Mouse (Mus musculus): ENCODE results near the gene Dnaja3.
"Not testable (repeated sequence)": the region's sequence is repeated elsewhere in the genome, so short reads cannot be mapped to it uniquely, and the experiment has no call there.

Gene Dnaja3

DNA sequence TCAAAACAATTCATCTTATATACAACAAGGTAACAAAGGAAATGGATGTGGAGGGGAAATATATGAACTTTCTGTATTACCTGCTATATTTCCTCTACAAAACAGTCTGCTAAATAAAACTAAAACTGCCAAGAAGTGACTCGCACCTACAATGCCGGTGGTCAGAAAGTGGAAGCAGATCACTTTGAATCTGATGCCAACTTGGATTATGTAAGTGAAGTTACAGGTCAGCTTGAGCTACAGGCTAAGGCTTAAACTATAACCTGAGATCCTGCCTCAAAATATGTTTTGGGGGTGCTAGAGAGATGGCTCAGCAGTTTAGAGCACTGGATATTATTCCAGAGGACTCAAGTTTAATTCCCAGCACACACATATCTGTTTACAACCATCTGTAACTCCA is 25.9 kb downstream of the Dnaja3 start:
- no peak for DNase-seq (ENCODE audit: low read depth, low spot score)

DNA sequence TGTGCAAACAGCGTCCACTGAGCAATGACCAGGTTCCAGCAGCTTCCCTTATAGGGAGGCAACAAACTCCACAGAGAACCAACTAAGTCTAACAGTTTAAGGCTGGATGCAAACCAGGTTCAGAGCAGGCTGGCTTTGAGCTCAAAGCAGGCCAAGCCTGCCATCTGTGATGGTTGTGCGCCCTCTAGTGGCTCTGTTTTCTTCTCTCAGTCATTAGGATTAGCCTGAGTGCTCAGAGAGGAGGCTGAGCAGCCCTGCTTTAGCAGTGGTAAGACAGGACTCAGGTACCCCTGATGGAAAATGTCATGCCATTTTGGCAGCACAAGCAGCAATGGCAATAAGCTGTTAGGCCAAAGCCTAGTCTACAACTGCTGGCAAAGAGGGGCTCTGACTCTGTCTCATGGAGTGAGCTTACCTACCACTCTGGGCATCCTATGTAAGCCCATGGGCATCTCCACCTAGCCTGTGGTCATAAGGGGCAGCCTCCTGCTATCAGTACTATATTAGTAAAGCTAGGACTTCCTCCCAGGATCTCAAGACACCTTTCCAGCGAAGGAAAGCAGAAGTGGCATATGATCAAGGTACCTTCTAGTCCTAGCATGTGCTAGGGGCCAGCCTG is 27.5 kb downstream of the Dnaja3 start:
- DNase-seq (ENCODE audit: low read depth, low spot score): peak; percentile 94

GRCm38 (mm10) chr16:4670317-4670716 is 30.5 kb downstream of the Dnaja3 start:
- no peak for DNase-seq (ENCODE audit: low read depth, low spot score)

DNA sequence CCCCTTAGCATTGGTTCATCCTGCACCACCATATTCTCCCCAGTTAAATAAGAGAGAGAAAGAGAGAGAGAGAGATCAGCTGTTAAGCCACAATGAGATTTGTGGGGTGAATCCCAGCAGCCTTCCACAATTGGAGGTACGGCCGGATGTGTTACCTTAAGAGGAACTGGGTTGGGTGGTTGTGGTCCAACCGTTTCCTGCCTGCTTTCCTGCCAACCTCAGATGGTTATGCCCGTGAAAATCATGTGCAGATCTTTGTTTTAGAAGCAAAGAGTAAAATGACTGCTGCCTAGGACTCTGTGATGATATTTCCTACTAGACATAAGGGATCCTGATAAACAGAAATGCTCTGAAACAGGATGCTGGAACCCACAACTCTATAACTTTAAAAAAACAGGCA is 34.3 kb downstream of the Dnaja3 start:
- DNase-seq (ENCODE audit: low read depth, low spot score): no peak

GRCm38 (mm10) chr16:4676836-4677235 is 37.0 kb downstream of the Dnaja3 start:
- no peak for DNase-seq (ENCODE audit: low read depth, low spot score)

GRCm38 (mm10) chr16:4678080-4678479 is 38.3 kb downstream of the Dnaja3 start:
- DNase-seq (ENCODE audit: low read depth, low spot score): no peak

- peak; percentile 98 for DNase-seq (ENCODE audit: low read depth, low spot score)
These were observed 39.6 kb downstream of the Dnaja3 start, which contains the start of gene Coro7 for GRCm38 (mm10) chr16:4679121-4680018. Coro7 (minus strand) TSS chr16:4679777.

DNA sequence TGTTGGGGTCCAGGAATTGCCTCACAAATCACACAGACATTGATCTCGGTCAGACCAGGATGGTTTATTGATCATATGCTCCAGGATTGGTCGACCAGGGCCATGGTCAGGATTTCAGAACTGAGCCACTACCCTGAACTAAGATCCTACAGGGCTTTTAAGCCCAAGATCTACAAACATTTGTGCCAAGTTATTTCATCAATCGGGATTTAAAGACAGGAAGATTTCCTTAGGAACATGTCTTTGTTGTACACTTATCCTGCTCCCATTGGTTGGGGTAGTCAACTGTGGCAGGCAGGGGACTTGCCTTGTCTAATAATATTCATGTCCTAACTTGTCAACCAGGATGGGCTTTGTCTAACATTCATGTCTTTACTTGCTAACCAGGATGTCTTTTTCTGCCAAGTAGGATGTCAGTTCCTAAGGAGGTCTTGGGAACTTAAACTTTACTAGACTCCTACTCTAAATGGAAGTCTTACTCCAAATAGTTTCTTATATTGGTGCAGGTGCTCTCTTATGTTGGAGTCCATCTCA is 41.2 kb downstream of the Dnaja3 start:
- not testable (repeated sequence) for DNase-seq (ENCODE audit: low read depth, low spot score)

- DNase-seq (ENCODE audit: low read depth, low spot score): no peak
These were observed 42.9 kb downstream of the Dnaja3 start for GRCm38 (mm10) chr16:4682628-4683179.

GRCm38 (mm10) chr16:4683193-4683580 is 43.4 kb downstream of the Dnaja3 start:
- DNase-seq (ENCODE audit: low read depth, low spot score): no peak

DNA sequence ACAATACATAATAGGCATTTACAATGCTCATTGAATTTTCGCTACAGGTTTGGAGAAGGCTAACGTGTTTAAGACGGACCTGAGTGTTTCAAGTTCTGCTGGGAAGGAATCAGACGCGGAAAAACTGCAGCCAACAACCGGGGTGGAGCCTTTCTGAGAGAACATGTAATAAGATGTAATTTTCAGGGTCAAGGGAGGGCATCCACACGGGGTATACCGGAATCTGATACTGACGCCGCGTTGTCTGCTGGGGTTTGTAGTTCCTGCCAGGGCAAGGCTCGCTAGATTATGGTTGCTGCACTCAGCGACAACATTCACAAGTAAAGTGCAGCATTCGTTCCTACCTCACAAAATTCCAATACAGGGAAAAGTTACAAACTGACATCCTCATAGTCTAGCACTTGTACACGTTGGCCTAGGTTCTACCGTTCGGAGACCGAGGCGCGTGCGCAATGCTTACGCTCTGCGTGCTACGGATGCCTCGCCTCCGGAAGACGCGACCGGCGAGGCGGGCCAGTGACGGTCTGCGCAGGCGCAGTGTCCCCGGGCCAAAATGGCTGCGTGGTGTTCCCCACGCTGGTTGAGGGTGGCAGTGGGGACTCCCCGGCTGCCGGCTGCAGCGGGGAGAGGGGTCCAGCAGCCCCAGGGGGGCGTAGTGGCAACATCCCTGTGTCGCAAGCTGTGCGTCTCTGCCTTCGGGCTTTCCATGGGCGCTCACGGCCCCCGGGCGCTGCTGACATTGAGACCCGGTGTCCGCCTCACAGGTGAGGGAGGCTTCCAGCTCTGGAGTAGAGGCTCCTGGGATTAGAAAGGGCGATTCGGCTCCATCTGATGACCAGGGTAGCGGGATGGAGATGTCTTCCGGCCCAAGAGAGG is 44.0 kb downstream of the Dnaja3 start:
- peak; percentile 97 for DNase-seq (ENCODE audit: low read depth, low spot score)

DNA sequence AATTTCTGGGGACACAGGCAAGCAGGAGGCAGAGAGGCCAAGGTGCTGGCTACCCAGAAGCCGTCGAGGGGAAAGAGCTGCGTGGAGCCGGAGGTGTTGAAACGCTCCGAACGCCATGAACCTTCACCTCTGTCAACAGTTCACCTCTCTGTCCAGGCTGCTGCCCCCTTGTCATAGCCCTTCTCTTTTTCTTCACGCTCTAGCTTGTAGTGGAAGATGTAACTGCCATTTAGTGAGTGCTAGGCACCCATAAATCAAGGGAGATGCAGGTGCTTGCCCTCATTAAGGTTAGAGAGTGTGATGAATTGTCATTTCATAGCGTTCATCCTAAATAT is 44.6 kb downstream of the Dnaja3 start:
- DNase-seq (ENCODE audit: low read depth, low spot score): no peak

GRCm38 (mm10) chr16:4689371-4689770 is 49.6 kb downstream of the Dnaja3 start:
- not testable (repeated sequence) for DNase-seq (ENCODE audit: low read depth, low spot score)

DNA sequence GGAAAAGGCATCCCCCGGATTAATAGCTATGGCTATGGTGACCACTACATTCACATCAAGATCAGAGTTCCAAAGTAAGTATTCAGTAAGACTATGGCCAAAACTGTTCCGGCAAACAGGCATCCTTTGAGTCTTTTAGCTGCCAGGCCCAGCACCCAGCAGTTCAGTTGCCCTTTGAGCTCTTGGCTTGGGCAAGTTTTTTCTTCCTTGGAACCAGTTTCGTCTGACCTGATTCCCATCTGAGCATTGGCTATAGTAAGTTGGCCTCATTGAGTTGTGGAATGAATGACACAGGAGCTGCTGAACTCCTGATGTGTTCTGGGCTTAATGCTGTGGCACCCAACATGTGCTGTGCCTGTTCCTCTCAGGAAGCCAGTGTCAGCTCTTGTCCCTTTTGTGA is 61.4 kb downstream of the Dnaja3 start:
- no peak for DNase-seq (ENCODE audit: low read depth, low spot score)

DNA sequence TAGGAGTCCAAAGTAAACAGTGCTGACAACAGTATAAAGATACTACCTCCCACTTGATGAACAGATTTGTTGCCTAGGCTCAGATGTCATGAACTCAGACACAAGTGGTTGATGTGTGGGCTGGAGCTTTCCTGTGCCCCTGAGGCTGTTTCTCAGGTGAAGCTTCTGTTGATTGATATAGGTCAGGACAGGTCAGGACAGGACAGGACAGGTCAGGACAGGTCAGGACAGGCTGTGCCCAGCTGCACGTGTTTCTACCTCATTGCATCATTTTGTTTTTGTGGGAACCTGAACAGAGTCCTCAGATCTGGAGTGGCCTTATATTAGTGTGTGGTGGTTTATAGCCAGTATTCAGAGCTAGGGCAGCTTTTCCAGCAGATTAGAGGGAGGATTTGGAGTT is 62.9 kb downstream of the Dnaja3 start:
- DNase-seq (ENCODE audit: low read depth, low spot score): no peak

DNA sequence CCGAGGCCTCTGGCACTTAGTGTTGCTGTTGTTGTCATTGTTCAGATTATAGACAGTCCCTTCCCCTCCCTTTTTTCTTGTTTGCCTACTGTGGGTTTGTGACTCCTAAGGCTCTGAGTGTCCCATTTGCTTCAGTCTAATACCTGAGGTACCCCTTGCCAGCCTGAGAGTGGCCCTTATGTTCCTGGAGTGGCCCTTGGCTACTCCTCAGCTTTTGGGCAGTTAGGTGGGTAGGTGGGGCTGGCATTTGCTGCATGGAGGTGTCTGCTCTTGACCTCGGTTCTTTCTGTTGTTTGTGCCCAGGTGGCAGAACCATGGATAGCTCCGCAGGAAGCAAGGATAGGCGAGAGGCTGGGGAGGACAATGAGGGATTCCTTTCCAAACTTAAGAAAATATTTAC is 65.8 kb downstream of the Dnaja3 start:
- no peak for DNase-seq (ENCODE audit: low read depth, low spot score)

DNA sequence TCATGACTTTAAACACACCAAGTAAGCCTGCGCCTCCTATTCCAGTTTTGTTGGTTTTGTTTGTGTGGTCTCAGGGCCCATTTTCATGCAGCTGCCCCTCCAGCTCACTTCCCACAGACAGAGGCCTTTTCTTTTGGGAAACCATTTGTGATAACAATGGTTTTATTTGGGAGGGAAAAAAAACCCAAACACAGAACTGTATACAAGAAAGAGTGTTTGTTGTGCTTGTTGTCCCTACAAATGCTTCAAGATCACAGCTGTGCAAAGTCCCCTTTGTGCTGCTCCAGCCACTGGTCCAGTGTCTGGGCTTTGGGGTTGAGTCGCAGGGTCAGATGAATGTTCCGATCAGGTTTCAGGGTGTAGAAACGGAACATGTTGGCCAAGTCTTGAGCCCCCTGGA is 71.4 kb downstream of the Dnaja3 start:
- peak; percentile 81 for DNase-seq (ENCODE audit: low read depth, low spot score)

GRCm38 (mm10) chr16:4713861-4714710 is 74.3 kb downstream of the Dnaja3 start:
- peak; percentile 73 for DNase-seq (ENCODE audit: low read depth, low spot score)

DNA sequence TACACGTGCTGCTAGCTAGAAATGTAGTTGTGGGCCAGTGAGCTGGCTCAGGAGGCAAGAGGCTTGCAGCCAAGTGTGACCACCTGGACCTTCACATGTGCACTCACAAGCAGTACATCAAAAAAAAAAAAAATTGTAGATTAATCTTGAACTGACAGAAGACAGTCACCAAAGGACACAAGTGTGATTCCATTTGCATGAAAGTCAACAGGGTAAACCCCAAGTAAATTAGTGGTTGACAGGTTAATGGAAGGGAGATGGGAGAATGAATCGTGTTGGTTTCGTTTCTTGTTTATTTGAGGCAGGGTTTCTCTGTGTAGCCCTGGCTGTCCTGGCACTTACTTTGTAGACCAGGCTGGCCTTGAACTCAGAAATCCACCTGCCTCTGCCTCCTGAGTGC is 78.1 kb downstream of the Dnaja3 start:
- no peak for DNase-seq (ENCODE audit: low read depth, low spot score)

- DNase-seq (ENCODE audit: low read depth, low spot score): peak; percentile 92
These were observed 79.1 kb downstream of the Dnaja3 start, which contains the start of gene Nmral1 for GRCm38 (mm10) chr16:4718753-4719518. Nmral1 (minus strand) TSS chr16:4719356.

All from brain, adult 2 months (tissue).